Mouse (Mus musculus) kidney, adult 18-20 months (tissue): ENCODE measurements around the gene Fank1.

Experiments used
- DNase-seq: peaks from one replicate; pipeline ENCODE4 v3.0.0; 2021

Fank1 gene

DNA sequence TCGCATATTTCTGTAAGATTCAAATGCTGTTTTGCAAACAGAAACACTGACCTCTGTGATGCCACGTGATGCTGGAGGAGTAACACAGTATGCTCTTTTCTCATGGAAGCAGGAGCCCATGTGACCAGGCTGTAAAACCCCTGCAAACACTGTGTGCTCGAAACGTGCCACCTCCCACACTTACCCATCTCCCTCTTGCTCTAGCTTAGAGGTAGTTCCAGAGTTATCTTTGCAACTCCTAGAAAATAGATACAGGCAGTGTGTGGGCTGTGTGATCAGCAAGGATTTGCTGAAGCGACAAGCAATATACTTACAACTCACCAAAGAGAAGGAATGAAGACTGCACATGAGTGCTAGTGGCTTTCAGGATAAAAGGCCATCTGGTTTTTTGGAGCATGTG is 8.1 kb upstream of the Fank1 start:
- no peak for DNase-seq

DNA sequence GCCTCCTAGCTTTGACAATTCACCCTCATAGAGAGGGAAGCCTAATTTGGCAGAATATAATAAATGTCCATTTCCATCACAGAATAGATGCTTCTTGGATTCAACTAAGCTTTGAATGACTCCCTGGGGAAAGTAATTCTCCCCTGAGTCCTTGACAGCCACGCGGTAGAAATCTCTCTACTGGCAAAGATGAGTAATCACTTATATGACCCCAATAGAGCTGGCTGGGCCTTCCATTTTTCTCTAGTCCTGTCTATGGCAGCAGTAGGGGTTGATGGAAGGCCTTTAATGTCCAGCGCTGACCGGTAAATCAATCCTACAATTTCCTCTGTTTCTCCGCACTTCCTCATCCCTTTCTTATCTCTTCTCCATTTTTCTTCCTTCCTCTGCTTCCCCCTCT is 1.5 kb upstream of the Fank1 start:
- no peak for DNase-seq

DNA sequence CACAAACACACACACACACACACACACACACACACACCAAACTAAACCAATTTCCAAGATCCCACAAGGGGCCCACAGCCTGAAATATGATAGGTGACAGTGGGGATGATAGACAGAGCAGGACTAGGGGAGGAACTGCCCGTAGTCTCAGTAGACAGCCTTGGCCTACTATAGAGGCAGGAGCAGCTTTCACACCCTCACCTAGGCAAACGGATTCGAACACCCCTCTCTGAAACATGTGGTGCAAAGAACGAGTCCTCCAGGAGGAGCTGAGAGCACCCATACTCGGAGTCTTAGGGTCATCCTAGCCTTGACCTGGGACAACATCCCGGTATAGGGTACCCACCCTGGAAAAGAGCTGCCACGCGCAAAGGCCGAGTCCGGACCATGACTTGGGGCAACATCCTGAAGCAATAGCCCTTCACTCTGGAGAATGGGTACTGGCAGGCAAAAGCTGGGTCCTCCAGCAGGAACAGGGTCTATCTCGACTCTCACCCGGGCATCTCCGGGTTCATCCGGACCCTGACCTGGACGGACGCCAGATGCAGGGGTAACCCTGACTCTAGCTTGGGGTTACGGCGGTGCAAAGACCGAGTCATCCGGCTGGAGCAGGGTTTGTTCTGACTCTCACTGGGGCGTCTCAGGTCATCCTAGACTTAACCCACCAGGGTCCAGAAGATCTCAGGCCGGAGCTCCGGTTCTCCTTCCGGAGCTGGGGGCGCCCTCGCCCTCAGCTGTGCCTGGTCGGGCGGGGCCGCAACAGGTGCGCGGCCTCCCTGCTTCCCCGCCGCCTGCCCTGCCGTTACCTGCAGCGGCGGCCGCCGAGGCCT is 650 bp upstream of the Fank1 start:
- DNase-seq = no peak

DNA sequence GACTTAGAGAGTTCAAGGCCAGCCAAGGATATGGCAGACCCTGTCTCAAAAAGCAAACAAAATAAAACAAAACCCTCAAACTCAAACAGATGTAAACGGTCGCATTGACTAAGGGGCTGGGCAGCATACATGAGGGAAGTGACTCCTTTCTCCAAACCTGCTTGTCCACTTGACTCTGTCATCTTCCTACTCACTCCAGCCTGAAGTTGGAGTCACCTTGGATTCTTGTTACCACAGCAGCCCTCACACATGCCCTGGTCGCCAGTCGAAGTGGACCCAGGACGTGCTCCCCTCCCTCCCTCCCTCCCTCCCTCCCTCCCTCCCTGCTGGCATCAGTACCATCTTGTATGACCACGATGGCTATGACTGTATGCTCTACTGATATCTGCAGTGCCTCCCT is 4.9 kb downstream of the Fank1 start:
- no peak for DNase-seq

DNA sequence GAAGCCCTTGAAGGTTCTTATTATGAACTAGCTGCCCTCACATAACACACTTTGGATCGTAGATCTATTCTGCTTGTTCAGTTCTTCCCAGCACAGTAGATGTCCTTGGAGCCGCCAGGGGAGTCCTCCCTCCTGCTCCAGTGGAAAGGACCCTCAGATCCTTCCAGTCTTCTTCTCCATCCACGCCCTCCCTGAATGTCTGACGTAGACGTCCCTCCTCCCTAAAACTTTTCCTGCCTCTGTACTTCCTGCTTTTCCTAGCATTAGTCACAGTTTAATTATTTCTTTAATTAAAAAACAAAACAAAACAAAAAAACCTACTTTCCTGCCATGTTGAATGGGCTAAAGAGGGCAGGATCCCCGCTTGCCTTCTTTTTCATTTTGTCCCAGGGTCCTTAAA is 5.3 kb downstream of the Fank1 start:
- no peak for DNase-seq

DNA sequence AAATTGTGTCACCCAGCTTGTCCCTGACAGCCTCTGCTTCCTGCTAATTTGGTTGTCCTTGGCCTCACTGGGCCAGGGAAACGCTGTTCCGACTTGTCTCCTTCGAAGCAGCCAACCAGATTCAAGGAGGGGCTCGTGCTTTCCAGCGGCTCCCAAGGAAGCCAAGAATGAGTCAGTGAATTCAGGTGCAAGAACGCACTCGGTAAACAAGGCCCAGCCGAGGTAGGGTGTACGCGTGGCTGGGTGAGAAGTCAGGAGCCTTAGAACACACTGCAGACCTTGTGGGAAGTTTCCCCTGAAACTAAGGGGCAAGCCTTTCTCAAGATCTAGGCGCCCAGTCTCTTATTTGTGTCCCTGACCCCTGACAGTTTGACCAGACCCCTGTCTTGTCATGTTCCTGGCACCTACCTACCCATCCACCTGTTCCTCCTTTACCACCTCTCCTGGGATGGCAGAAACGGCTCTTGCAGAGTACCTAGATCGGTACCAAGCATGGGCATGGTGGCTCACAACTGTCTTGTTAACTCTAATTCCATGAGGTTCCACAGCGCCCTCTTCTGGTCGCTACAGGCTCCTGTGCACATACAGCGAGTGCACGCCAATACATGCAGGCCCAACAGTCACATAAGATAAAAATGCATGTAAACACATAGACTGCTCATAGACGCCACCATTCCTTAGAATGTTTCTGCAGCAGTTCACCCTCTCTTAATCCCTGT is 6.2 kb downstream of the Fank1 start, which contains the start of gene Dhx32:
Gene Dhx32, minus strand, starts transcription at position 10 of the 719 bp plus-strand sequence.
- peak; percentile 74 for DNase-seq

DNA sequence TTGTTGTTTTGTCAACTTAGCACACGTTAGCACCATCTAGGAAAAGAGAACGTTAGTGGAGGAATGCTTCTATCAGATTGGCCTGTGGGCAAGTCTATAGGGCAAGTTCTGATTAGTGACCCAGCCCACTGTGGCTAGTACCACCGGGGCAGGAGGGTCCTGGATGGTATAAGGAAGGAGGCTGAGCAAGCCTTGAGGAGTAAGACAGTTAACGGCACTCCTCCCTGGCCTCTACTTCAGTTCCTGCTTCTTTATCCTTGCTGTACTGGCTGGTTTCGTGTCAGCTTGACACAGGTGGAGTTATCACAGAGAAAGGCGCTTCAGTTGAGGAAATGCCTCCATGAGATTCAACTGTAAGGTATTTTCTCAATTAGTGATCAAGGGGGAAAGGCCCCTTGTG is 10.9 kb downstream of the Fank1 start:
- DNase-seq = no peak

DNA sequence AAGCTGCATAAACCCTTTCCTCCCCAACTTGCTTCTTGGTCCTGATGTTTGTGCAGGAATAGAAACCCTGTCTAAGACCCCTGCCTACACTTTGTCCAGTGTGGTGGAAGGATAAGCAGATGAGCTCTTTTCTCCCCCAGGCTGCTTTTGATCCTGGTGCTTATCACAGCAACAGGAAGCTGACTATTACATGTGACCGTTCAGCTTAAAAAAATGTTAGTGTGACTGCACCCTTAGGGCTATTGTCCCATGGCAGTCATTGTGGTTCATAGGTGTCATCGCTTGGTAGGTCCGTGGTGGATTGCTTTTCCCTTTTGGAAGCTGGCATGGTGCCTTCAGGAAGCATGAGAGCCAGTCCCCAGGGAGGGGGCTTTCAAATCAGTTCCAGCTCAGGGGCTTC is 11.5 kb downstream of the Fank1 start:
- DNase-seq = no peak

DNA sequence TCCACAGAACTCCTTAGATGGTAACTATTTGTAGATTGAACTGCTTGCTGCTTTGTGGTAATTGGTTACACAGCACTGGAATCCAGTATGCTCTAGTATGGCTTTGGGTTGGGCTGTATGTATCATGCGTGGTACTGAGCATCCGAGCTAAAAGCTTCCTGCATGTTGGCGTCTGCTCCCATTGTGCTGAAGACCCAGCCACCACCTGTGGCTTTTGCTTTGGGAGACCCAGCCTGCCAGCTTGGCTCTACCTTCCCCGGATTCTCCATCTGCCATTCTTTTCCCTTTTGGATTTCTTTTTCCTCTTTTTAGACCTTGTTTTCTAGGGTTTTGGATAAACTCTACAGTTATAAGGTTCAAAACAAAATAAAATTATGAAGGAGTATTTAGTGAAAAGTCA is 13.5 kb downstream of the Fank1 start:
- no peak for DNase-seq

DNA sequence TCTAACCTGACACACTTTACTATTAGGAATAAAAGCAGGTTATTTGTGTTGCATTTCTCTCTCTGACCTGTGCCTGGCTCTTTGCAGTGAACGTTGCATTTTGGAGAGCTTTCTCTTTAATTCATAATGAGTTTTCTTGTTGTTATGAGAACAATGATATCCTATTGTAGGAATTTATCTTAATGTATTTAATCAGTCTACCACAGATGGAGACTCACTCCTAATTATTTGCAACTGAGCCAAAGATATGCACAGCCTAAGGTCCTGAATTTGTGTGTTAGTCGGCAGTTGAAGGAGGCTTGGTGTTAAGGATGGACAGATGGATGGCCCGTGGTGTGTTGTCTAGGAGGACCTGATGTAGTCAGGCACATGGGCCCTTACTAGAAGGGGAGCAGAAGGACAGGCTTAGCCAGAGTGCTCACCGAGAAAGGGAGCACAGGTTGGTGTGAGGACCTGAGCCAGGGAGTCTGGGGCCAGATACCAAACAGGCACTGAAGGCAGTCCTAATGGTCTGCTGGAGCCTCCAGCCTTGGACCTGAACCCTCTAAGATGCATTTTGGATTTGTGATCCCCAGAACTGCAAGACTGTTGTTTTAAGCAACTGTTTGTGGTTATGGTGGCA is 14.1 kb downstream of the Fank1 start:
- DNase-seq = no peak

DNA sequence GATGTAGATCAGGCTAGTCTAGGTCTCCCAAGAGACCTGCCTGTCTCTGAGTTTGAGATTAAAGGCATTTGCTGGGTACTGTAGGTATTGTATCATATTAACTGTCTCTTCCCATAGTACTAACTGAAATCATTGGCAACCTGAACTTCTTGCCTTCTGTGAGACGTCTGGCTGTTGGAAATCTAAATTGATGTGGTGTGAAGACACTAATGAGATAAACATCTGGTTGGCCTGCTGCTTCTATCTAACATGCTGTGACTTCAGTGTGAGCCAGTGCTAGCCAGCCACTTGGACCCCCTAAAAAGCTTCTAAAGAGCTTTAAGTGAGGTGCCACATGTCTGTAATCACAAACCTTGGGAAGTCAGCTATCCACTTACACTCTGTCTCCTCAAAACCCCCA is 16.1 kb downstream of the Fank1 start:
- no peak for DNase-seq

DNA sequence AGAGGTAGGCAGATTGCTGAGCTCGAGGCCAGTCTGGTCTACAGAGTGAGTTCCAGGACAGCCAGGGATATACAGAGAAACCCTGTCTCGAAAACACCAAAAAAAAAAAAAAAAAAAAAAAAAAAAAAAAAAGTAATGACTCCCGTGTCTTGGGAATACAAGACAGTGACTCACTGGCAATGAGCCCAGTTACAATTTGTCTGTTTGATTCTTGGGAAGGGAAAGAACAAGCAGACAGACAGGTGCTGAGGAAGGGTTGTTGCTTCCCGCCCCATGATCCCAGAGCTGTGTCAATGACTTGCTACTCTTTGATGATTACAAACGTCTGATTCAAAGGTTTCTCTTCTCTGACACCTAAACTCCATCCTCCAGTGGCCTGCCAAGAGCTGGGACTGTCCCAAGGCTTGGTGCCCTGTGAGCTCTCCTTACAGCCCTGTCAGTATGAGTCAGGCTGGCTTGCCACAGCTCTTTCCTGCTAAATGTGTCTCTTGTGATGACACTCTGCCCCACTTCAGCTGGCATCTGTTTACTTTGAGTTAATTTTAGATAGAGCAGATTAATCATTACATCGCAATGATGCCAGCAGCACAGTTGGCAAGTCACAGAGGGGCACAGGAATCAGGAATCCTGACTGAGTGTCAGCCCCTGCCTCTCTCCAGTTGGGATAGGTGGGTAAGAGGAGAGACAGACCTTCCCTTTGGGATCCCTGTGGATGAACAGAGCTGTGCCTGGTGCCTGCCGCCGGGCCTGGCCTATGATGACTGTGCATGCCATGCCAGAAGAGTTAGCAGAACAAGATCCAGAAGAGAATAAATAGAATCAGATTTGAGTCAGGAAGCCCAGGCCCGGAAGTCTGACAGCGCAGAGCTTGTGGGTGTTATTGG is 16.8 kb downstream of the Fank1 start:
- peak; percentile 69 for DNase-seq

DNA sequence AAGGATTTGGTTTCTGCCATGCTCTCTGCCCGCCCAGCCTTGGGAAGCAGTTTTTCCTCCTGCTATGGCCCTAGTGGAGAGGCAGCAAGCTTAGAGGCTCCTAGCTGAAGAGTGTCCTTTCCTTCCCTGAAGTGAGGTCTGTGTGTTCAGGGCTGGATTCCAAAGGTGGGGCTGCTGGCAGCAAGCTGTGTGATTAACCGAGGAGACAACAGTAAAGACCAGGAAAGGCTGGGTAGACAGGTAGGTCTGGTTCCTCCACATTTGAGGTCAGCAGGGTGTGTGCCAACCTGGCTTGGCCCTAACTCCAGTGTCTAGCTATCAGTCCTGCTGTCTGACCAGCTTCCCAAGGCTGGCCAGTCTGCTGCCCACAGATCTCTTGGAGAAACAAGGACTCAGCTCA is 18.1 kb downstream of the Fank1 start:
- DNase-seq = peak; percentile 11

DNA sequence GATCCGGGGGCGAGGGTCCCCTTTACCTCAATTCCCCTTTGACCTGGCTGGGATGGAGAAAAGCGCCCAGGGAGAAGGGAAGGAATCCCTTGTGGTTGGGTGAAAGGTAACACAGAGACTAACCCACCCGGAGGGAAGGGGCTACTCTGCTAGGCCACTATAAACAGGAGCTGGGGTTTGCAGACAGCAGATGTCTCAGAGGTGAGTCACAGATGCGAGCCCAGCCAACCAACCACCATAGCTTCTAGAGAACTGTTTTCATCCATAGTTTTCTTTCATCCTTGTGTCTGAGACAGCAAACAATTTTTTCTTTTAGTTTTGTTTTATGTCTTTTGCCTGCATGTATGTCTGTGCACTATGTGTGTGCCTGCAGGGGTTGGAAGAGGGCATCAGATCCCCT is 23.3 kb downstream of the Fank1 start:
- DNase-seq = no peak

DNA sequence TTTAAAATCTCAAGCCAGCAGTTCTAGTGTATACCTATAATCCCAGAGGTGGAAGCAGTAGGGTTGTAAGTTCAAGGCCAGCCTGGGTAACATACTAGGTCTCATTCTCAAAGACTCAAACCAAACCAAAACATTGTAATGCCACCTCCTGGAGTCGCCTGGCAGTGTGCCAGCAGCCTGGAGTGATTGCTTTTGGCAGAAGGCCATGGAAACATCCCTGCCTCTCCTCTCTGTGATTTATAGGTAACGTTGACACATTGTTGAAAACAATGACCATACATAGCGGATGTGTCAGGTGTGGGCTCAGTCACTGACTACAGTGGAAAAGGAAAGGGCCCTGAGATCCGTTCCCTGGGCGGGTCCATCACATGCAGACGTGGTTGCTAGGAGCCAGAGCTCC is 25.2 kb downstream of the Fank1 start:
- DNase-seq = peak; percentile 10

DNA sequence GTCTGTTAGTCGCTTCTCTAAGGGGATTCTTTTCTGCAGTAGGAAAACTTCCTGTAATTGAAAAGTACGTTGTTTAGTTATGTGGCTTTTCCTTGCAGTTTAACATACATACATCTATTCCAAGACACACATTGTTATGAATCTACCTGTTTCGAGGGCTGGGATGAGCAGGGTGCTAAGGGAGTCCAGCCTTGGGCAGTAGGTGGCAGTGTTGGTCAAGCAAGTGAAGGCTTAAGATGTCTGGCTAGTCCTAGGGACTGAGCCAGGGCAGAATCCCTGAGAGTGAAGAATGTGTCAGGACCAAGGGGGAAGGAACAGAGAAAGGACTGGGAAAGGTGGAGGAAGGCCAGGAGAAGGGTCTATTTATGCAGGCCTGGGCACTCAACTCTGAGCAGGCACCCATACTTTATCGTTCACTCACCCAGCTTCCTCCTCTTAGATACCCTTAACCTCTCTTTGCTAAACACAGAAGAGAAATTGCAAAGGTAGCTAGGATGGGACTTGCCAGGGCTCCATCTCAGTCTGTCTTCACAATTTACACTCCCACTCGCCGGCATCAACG is 29.0 kb downstream of the Fank1 start:
- DNase-seq = peak; percentile 76

DNA sequence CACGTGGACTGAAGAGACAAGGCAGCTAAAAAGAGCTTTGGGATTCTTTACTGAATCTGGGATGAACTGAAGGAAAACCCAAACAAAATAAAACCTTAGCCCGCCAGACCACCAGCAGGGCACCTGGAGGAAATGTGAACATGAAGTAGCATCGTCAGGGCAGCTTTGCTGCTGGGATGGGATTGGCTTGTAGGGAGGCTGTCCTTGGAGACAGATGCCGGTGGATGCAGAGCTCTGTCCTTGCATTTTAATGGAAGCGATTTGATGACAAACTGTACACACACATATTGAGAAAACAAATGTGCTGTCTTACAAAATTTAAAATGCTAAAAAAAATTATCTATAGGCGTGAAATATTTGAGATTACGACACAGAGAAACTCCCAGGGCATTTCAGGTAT is 36.3 kb downstream of the Fank1 start:
- DNase-seq = no peak

DNA sequence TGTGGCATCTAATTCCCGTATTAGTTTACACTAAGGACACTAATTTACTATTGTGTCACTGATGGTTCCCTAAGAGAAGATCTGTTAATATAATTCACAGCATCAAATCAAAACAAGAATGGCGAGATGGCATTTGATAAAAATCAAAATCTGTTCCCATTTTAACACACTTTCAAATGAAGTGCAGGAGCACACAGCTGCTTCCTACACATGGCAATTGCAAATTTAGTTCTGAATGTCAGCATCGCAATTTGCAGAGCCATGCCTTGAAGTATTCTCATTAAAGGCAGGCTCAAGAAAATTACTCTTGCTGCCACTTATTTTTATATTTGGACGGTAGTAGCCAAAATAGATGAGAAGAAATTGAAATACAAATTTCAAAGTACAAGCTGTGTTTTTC is 36.7 kb downstream of the Fank1 start:
- DNase-seq = no peak

DNA sequence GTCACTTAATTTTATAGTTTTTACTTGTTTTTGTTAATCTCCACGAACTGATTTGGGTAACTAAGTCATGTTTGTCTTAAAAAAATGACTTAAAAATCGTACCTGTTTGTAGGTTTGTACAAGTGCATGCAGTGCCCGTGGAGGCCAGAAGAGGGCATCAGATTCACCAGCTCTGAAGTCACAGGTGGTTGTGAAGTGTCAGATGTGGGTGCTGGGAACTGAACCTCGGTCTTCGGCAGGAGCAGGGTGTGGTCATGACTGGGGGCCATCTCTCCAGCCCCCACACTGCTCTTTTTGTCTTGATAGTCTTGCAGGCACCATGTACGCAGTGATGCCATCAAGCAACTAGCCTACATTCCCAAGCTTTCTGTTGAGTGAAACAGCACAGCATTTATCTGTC is 47.1 kb downstream of the Fank1 start:
- DNase-seq = peak; percentile 4

DNA sequence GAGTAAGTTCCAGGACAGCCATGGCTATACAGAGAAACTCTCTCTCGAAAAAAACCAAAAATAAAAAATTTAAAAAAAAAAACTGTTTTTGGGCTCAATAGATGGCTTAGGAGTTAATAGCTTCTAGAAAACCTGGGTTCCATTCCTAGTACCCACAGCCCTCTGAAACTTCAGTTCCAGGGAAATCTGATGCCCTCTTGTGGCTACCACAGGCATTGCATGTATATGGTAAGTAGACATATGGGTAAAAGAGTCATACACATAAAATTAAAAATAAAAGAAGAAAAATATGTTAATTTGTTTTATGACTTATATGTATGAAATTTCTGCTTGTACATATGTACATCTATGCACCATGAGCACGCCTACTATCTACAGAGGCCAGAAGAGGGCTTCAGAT is 47.9 kb downstream of the Fank1 start:
- peak; percentile 18 for DNase-seq

DNA sequence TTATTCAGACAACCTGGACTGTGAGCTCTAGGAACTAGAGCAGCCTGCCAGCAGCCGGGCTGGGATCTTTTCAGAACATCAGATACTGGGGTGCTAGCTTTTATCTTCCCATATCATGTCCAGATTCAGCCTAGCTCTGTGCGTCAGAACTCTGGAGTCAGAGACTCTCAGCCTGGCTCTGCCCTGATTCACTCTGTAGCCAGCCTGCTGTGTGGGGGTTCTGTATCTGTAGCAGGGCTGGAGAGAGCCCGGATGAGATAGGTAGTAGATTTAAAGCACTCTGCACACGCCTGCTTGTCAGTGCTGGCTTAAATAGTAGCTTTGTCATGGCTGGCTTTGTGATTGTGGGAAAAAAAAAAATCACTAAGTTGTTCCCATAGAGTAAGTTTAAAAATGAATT is 51.9 kb downstream of the Fank1 start:
- DNase-seq = no peak

DNA sequence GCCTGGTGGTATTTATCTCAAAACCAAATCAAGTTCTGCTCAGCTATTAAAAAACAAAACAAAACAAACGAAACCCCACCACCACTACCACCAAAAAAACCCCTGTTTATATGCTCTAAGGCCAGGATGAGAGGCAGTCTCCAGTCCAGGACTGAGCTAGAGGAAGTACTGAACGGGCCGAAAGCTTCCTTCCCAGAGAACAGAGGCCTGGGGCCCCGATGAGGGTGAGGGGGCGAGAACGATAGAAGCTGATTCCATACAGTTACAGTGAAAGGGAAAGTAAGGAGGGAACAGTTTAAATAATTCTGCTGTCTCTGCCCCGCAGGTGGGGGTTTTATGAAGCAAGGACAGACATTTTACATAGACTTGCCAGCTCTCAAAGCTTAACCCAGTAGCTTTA is 52.9 kb downstream of the Fank1 start:
- DNase-seq = no peak

DNA sequence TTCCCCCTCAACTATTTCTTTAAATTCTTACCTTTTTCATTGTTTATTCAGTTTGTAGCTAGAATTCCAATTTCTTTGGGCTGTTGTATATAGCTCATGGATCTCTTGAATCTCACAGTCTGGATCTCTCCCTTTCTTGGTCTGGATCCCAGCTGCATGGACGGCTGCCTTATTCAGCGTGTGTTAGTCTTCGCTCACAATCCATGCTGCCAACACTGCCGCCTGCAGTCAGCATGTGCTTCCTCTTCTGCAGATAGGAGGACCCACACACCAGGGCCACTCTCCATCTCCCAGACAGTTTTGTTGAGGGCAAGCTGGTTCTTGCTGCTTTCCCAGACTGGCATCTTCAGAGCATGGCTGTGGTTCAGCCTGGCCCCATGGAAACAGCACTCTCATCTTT is 62.9 kb downstream of the Fank1 start:
- no peak for DNase-seq
